Mouse (Mus musculus) cerebellum, adult 11-12 months (tissue): Measurements from ENCODE around the gene Supt3.

ENCODE experiments used
- DNase-seq: peaks from one replicate; pipeline ENCODE4 v3.0.0; 2022

Supt3 gene

GRCm38 (mm10) chr17:45136491-45136890 lies 359.5 kb downstream of the Supt3 start:
- no peak for DNase-seq

GRCm38 (mm10) chr17:45143043-45143442 lies 366.1 kb downstream of the Supt3 start:
- DNase-seq, result no peak

GRCm38 (mm10) chr17:45144656-45145055 lies 367.7 kb downstream of the Supt3 start:
- no peak for DNase-seq

GRCm38 (mm10) chr17:45151312-45151929 lies 374.5 kb downstream of the Supt3 start:
- DNase-seq, result no peak

- DNase-seq, result no peak
Observed at GRCm38 (mm10) chr17:45153721-45154120, 376.8 kb downstream of the Supt3 start.

DNA sequence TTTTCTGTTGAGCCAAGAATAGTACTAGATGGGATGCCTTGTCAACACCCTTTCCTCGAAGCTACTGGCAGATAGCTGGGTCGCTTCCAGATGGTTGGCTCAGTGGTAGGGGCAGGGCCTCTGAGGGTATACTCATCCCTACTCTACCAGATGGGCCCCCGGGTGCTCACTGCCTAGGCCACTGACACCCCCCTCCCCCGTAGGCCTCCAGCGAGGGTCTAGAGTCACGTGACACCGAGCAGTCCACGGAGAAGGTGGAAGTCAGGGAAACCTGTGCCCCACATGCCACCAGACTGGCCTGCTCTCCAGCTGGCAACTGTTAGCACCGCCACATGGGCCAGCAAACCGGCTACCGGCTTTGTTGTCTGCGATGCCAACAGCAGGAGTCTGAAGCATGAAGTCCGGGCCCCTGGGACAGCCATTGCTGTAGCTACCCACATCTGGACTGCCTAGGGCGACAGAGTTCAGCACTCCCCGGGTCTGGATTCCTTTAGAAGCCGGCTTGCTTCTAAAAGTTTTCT lies 381.3 kb downstream of the Supt3 start:
- peak; percentile 6 for DNase-seq

DNA sequence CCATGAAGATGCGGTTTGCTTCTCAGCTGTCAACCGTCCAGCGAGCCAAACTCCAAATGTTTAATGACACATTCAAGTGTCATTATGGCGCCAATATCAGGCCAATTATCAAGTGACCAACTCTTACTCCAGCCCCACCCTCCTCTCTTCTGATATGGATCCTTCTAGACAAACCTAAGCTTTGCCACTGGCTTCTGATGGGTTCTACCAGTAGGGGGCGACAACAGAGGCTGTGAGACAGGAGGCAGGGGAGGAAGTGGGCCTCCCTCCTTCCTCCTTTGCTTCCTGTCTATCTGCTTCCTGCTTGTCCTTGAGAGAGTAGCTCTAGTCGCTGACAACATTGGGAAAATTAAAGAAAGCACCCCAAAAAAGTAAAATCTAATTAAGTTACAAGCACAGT lies 383.7 kb downstream of the Supt3 start:
- no peak for DNase-seq

GRCm38 (mm10) chr17:45165741-45166140 lies 388.8 kb downstream of the Supt3 start:
- DNase-seq, result no peak
